Mouse (Mus musculus) ES-Bruce4 (cell line): Measurements from ENCODE around the gene Slc9a1.

ENCODE experiments used
- CTCF ChIP-seq: IDR thresholded peaks from one replicate; pipeline ENCODE4 v1.8.1; 2011; ENCODE audit warnings: low read depth, low read length
- EP300 ChIP-seq: IDR thresholded peaks from 2 replicates; pipeline ENCODE4 v1.6.1; 2011; ENCODE audit warnings: low read depth, low read length; ENCODE audit not compliant: insufficient read depth

- TF ChIP-seq EP300 (peak; percentile 52; the same call in 1 of the 2 replicates), CTCF (peak; percentile 65)
These were observed at the start of gene Slc9a1 for GRCm38 (mm10) chr4:133369553-133370297.
